Mouse (Mus musculus) left cerebral cortex, adult 18-20 months (tissue): ENCODE results near the gene Hist1h2bl. TPM values are rescaled to one million over a fixed set of nuclear protein-coding genes. Genes with fewer than 3 reads are reported as not detected.

Source experiments
- DNase-seq, 2 experiments: peaks; one replicate each; pipeline ENCODE4 v3.0.0; 2021 to 2022; ENCODE audit warnings: low spot score in 2 of 2, mixed read lengths in 1 of 2
- long read RNA-seq, 2 experiments: library from polyadenylated mRNA; stranded (forward); transcript quantifications; one replicate each; pipeline ENCODE4 v2.0.0; 2021
- total RNA-seq, 2 experiments: library from RNA; stranded (reverse); gene quantifications; 2 replicates each; pipeline ENCODE4 v1.2.3; 2021

Hist1h2bl gene
- total RNA-seq = 10 to 100 TPM; 20.0 to 20.4 TPM
- long read RNA-seq, experiment 1 = 0 reads
- long read RNA-seq, experiment 2 = 0 reads

DNA sequence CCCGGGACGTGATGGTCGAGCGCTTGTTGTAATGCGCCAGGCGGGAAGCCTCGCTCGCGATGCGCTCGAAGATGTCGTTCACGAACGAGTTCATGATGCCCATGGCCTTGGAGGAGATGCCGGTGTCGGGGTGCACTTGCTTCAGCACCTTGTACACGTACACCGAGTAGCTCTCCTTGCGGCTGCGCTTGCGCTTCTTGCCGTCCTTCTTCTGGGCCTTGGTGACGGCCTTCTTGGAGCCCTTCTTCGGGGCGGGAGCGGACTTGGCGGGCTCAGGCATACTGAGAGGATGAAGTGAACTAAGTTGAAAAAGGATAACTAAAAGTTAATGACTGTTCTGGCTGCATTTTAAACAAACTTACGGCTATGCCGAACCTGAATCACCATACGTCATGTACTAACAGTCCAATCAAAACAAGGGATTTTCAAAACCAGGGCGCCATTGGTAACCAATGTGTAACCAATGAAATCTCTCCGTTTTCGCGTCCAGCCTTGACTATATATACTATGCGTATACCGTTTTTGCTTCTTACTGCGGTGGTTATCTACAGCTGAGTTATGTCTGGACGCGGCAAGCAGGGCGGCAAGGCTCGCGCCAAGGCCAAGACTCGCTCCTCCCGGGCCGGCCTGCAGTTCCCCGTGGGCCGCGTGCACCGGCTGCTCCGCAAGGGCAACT, at the start of gene Hist1h2bl, which contains the start of gene Hist1h2ai:
Gene Hist1h2bl (minus strand): TSS at position 280 of the 676 bp plus-strand sequence.
Gene Hist1h2ai (plus strand): TSS at position 559 of the 676 bp plus-strand sequence.
- peak; percentile 74 to 83 for DNase-seq

DNA sequence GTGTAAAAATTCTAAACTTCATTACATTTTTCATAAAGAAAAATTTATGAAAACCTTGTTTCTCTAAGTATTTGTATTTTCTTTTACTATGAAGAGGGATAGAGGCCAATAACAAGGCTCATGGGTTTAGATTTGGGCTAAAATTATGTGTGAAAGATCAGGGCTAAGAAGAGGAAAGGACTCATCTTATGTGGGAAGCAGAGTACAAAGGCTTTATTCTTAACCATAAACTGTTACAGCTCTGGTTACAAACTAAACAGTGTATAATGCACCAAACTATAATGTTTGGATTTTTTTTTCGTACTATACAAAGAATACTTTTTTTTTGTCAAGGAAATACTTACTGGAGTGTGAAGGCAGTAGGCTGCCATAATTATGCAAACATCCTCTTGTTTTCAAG, 39.8 kb upstream of the Hist1h2bl start:
- no peak for DNase-seq

DNA sequence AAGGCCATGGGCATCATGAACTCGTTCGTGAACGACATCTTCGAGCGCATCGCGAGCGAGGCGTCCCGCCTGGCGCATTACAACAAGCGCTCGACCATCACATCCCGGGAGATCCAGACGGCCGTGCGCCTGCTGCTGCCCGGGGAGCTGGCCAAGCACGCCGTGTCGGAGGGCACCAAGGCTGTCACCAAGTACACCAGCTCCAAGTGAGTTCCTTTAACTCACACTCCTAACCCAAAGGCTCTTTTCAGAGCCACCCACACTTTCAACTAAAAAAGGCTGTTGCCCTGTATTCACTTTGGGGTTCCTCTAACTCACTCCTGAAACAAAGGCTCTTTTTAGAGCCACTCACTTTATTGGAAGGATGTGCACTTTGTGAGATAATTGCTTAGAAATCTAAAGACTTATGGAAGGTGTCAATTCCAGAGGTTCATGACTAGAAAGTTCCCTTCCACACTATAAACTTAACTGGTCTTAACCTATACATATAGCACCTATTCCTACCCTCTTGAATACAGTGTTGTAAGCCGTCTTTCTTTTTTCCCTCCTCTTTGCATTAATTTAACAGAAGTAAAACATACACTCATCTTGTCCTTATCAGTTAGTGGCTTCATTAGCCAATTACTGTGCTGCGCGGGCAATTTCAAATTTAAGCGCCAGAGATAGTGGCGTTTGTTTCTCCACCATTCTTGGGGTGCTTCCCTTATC, 38.5 kb upstream of the Hist1h2bl start:
- DNase-seq = peak; percentile 17 to 42

DNA sequence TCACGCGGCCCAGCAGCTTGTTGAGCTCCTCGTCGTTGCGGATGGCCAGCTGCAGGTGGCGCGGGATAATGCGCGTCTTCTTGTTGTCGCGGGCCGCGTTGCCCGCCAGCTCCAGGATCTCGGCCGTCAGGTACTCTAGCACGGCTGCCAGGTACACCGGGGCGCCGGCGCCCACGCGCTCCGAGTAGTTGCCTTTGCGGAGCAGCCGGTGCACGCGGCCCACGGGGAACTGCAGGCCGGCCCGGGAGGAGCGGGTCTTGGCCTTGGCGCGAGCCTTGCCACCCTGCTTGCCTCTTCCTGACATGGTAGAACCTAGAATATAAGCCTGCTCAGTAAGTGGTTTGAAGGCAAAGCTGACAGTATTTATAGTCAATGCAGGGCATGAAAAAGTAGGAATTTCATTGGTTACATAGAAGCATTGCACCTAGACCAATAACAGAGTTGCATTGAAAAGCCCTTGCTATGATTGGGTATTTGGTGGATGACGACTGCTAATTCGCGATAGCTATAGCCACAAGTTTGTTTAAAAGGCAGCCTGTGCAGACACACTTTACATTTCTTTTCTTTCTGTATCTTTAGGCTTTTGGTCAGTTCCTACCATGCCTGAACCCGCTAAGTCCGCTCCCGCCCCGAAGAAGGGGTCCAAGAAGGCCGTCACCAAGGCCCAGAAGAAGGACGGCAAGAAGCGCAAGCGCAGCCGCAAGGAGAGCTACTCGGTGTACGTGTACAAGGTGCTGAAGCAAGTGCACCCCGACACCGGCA, 37.8 kb upstream of the Hist1h2bl start, which contains the start of the genes Hist1h2ak and Hist1h2bn:
Gene Hist1h2ak (minus strand): TSS at position 304 of the 762 bp plus-strand sequence.
Gene Hist1h2bn (plus strand): TSS at position 600 of the 762 bp plus-strand sequence.
- DNase-seq = peak; percentile 62 to 73

DNA sequence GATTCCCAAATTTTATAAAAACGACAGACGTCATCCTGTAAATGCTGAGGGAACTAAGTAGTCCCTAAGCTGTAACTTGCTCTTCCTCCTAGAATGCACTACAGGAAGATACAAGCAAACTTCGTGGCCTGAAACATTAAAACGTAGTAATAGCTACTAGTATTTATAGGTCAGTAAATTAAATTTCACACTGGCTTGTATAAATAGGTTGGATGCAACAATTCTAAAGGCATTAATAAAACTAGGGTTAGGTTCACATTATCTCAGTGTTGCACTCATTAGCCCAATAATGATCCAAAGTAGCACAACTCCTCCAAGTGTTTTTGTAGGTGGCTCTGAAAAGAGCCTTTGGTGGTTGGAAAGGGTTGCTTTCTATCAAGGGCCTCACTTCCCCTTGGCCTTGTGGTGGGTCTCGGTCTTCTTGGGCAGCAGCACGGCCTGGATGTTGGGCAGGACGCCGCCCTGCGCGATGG, 37.1 kb upstream of the Hist1h2bl start:
- no peak for DNase-seq

- no peak for DNase-seq
Observed at GRCm38 (mm10) chr13:21752356-21752755, 36.4 kb upstream of the Hist1h2bl start.

DNA sequence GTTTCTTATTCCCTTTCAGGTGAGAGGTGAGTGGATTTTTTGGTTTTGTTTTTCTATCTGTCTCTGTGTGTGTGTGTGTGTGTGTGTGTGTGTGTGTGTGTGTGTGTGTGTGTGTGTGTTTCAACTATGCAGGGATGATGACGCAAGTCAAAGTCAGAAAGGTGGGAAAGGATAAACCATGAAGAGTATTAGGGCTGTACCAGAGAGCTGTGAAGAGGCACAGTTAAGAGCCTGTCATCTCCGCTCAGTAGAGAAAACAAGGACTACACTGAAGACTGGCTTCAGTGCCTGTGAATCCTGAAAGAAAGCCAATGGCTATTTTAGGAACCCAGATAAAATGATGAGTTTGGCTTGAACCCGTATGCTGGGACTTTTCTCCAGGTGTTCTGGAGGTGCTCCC, 35.9 kb upstream of the Hist1h2bl start:
- no peak for DNase-seq

- DNase-seq = no peak
Observed at GRCm38 (mm10) chr13:21751417-21751816, 35.5 kb upstream of the Hist1h2bl start.

DNA sequence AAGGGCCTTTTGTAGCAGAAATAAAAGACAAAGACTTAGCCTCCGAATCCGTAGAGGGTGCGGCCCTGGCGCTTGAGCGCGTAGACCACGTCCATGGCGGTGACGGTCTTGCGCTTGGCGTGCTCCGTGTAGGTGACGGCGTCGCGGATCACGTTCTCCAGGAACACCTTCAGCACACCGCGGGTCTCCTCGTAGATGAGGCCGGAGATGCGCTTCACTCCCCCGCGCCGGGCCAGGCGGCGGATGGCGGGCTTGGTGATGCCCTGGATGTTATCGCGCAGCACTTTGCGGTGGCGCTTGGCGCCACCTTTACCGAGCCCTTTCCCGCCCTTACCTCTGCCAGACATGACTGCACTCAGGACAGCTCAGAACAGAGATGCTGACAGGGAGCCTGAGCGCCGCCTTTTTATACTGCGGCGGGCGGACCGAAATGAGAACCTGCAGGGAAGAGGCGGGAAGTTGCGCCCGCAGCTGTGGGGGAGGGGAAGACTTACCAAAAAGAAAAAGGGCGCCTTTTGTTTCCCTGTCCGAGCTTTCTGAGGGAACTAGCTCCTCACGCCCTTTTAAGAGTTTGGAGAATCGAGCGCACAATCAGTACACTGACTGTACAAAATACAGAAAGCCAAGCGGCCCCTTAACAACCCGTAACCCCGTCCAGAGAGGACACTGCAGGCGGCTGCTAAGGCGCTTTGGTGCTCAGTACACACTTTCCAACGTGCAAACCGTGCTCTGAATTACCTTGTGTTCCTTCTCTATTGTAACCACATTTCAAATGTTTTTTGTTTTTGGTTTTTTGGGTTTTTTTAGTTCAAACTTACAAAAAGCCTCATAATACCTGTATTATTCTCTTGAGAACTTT, 34.4 kb upstream of the Hist1h2bl start, which contains the start of gene Hist1h4k:
Gene Hist1h4k (minus strand): TSS at position 347 of the 859 bp plus-strand sequence.
- peak; percentile 88 to 94 for DNase-seq

DNA sequence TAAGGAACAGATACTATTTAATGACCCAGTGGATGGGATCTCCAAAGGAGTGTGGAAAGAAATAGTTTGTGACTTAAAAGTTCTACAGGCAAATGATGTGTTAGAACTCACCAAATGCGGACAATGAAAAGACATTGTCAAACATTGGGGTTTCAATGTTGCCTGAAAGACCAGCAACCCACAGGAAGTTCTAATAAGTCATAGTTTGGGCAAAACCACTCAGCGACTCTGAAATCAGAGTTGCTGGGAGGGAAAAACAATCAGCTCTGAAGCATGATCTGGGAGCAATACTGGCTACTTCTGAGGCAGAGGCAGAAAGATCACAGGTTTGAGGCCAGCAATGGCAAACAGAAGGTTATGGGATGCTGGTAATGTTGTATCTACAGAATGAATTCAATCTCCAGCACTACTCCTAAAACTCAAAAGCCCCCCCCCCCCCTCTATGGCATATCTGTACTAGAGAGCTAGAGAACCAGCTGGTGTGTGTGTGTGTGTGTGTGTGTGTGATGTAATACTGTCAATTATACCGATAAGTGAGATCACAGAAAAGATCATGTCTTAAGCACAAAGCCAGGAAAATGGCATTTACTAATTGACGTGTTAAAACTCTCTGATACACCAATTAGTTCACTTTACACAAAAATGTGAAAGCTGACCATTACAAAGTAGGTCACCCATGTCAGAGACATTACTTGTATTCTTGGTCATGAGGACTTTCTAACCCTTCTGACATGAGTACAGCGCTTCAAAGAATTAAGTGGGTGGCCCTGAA, 33.6 kb upstream of the Hist1h2bl start:
- DNase-seq = no peak

GRCm38 (mm10) chr13:21745006-21745405, 29.1 kb upstream of the Hist1h2bl start:
- no peak for DNase-seq

GRCm38 (mm10) chr13:21734906-21735767, 19.2 kb upstream of the Hist1h2bl start, which contains the start of gene Hist1h4j:
TSS of gene Hist1h4j (plus strand) at chr13:21735064.
- DNase-seq = peak; percentile 63 to 76

- peak; percentile 70 to 74 for DNase-seq
Observed at GRCm38 (mm10) chr13:21734010-21734905, 18.3 kb upstream of the Hist1h2bl start.

DNA sequence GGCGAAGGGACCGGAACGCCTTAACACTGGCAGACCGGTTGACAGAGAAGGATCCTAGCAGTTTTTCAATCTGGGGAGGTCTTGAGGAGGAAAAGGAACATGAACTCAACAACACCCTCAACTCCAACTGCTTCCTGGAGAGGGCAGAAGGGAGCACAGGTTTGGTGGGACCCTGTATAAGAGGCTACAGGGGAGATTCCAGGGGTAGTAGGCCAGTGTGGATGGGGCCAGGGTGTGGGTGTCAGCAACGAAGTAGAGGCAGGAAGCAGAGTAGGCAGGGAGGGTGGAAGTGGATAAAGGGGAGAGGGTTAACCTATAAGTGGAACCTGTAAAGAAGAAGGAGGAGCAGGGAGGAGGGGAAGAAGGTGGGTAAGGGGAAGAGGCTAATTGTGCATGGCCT, 17.5 kb upstream of the Hist1h2bl start:
- DNase-seq = no peak

- no peak for DNase-seq
Observed at GRCm38 (mm10) chr13:21729544-21729943, 13.6 kb upstream of the Hist1h2bl start.

DNA sequence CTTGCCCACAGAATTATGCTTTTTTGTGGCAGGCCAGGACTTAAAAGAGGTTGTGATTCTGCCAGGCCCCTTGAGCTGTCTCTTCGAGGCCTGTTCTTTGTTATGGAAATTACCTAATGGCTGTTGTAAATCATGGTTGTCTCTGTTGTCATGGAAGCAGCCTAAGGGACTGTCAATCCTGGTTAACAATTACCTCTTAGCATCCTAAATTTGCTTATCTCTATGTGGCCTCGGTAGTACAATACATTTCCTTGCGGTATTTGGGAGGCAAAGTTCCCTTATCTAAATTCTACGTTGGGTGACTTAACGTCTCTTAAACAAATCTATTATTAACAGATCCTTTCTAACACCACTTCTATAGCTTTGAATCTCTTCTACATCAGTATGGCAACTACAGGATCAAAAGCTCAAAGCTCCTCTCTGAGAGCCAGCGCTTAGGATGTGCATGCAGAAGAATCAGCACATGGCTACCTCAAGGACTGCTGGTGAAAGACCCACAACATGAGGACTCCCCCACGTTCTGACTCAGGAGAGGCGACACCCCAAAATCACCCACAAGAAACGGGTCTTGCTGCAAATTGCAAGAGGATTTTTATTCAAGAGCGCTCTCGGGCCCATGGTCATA, 12.1 kb upstream of the Hist1h2bl start:
- no peak for DNase-seq
